In the genomic region with DNA sequence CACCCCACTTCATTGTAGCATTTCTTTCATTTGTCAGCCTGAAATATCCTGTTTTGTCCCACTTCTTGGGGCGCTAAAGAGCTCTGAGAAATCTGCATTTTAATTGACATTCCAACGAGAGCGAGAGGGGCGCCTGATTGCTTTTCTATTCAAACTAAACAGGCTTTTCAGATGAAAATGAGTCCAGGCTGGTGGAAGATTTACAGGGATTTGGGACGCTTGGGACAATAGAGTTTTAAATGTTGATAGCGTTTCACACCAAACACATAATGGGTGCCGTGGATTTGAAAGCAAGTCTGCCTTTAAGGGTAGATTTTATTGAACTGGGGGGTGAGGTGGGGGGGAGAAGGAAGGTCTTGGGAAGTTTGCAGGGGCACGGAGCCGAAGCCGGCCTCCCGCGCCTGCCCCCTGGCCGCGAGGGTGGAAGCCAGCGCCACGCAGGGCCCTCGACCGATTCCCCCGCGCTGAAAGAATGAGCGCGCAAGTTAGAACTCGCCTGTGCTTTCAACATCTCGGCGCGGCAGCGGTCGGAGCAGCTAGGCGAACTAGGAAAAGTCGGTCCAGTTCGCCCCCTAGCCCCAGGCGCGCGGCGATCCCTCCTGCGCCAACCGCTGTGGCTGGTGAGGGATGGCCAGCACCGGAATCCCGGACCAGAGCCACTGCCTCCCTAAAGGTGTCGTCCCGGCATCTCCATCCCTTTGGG, we compare ENCODE assay signal across 8 mouse cellular contexts.
DNase-seq lines count a peak whose midpoint lies in the region; ATAC-seq and TF ChIP-seq lines count a peak whose summit lies in the region.

No protein-coding gene starts in this region.

- peak; percentile 78 for DNase-seq in 3T3-L1 (ENCODE audit: low read depth, low spot score)
- DNase-seq in ZHBTc4 (ENCODE audit: low read depth, low spot score) = peak; percentile 84
- DNase-seq in c-Kit-positive CD71-positive TER-119-positive erythroid progenitor cells, embryonic 14.5 days (ENCODE audit: low spot score) = no peak

- no peaks in the 10 kb centered on the region for H3K9me3 ChIP-seq in forebrain, embryonic 12.5 days
- no peaks in the 10 kb centered on the region for H3K9me3 ChIP-seq in hindbrain, embryonic 15.5 days
- H3K9me3 ChIP-seq in limb, embryonic 12.5 days = no peaks in the 10 kb centered on the region
- H3K9me3 ChIP-seq in midbrain, embryonic 13.5 days = no peaks in the 10 kb centered on the region

- peak overlapping the region; percentile 91 for H3K9ac ChIP-seq in forebrain, embryonic 12.5 days
- H3K9ac ChIP-seq in hindbrain, embryonic 15.5 days = peak overlapping the region; percentile 66
- peak overlapping the region; percentile 95 for H3K9ac ChIP-seq in limb, embryonic 12.5 days (replicated peaks)
- H3K9ac ChIP-seq in midbrain, embryonic 13.5 days (replicated peaks) = peak overlapping the region; percentile 89

- H3K27ac ChIP-seq in forebrain, embryonic 12.5 days = peak overlapping the region; percentile 94
- H3K27ac ChIP-seq in hindbrain, embryonic 15.5 days (replicated peaks) = peak overlapping the region; percentile 84
- peak overlapping the region; percentile 96 for H3K27ac ChIP-seq in limb, embryonic 12.5 days
- peak overlapping the region; percentile 86 for H3K27ac ChIP-seq in midbrain, embryonic 13.5 days
- no peak overlapping the region for H3K27ac ChIP-seq in testis, adult 2 months (ENCODE audit: control insufficient read depth, insufficient read depth, low read depth, low read length)

- no peak for TF ChIP-seq CTCF in testis, adult 2 months (IDR thresholded peaks at IDR 0.05; ENCODE audit: control insufficient read depth, insufficient read depth, insufficient replicate concordance, low read depth, low read length)

- H3K4me3 ChIP-seq in forebrain, embryonic 12.5 days (replicated peaks) = peak overlapping the region; percentile 84
- H3K4me3 ChIP-seq in hindbrain, embryonic 15.5 days = peak overlapping the region; percentile 59
- H3K4me3 ChIP-seq in limb, embryonic 12.5 days (replicated peaks) = peak overlapping the region; percentile 85
- H3K4me3 ChIP-seq in midbrain, embryonic 13.5 days (replicated peaks) = peak overlapping the region; percentile 70
- peak overlapping the region; percentile 83 for H3K4me3 ChIP-seq in testis, adult 2 months (ENCODE audit: control insufficient read depth, low read depth, low read length)

- peak overlapping the region; percentile 75 for H3K4me2 ChIP-seq in forebrain, embryonic 12.5 days
- H3K4me2 ChIP-seq in hindbrain, embryonic 15.5 days = peak overlapping the region; percentile 94
- peak overlapping the region; percentile 75 for H3K4me2 ChIP-seq in limb, embryonic 12.5 days
- peak overlapping the region; percentile 89 for H3K4me2 ChIP-seq in midbrain, embryonic 13.5 days (replicated peaks)

- H3K36me3 ChIP-seq in forebrain, embryonic 12.5 days (replicated peaks) = peaks cover 12% of the 10 kb centered on the region; the same call in 1 of the 2 replicates
- no peaks in the 10 kb centered on the region for H3K36me3 ChIP-seq in hindbrain, embryonic 15.5 days
- H3K36me3 ChIP-seq in limb, embryonic 12.5 days = peaks cover 17% of the 10 kb centered on the region
- no peaks in the 10 kb centered on the region for H3K36me3 ChIP-seq in midbrain, embryonic 13.5 days
- no peaks in the 10 kb centered on the region for H3K36me3 ChIP-seq in testis, adult 2 months (ENCODE audit: control insufficient read depth, insufficient read depth, low read length)

- H3K4me1 ChIP-seq in forebrain, embryonic 12.5 days = peaks cover 80% of the 10 kb centered on the region
- H3K4me1 ChIP-seq in hindbrain, embryonic 15.5 days (replicated peaks) = peaks cover 70% of the 10 kb centered on the region
- peaks cover 63% of the 10 kb centered on the region for H3K4me1 ChIP-seq in limb, embryonic 12.5 days (replicated peaks)
- H3K4me1 ChIP-seq in midbrain, embryonic 13.5 days (replicated peaks) = peaks cover 88% of the 10 kb centered on the region
- peaks cover 24% of the 10 kb centered on the region for H3K4me1 ChIP-seq in testis, adult 2 months (ENCODE audit: control insufficient read depth, insufficient read depth, low read length)

- peaks cover 24% of the 10 kb centered on the region for H3K27me3 ChIP-seq in forebrain, embryonic 12.5 days
- H3K27me3 ChIP-seq in hindbrain, embryonic 15.5 days = no peaks in the 10 kb centered on the region; the same call in 1 of the 2 replicates
- H3K27me3 ChIP-seq in limb, embryonic 12.5 days = peaks cover 16% of the 10 kb centered on the region
- H3K27me3 ChIP-seq in midbrain, embryonic 13.5 days = no peaks in the 10 kb centered on the region
- H3K27me3 ChIP-seq in testis, adult 2 months (ENCODE audit: control insufficient read depth, insufficient read depth, low read length) = no peaks in the 10 kb centered on the region

- WGBS in forebrain, embryonic 12.5 days = under 1% methylated on average over 41 of the region's 41 CpGs
- under 1% methylated on average over 41 of the region's 41 CpGs for WGBS in hindbrain, embryonic 15.5 days
- WGBS in limb, embryonic 12.5 days = under 1% methylated on average over 41 of the region's 41 CpGs
- WGBS in midbrain, embryonic 13.5 days = under 1% methylated on average over 41 of the region's 41 CpGs

- no peak for TF ChIP-seq POLR2A in testis, adult 2 months (IDR thresholded peaks at IDR 0.05; ENCODE audit: control insufficient read depth, low read depth, low read length)

- peak; percentile 31 for ATAC-seq in forebrain, embryonic 12.5 days (ENCODE audit: low FRiP score)
- ATAC-seq in hindbrain, embryonic 15.5 days (ENCODE audit: low FRiP score, low read depth) = peak; percentile 28; the same call in 1 of the 2 replicates
- no peak for ATAC-seq in limb, embryonic 12.5 days (ENCODE audit: insufficient number of reproducible peaks, insufficient read depth, low FRiP score, low TSS enrichment, low read depth)
- peak; percentile 8; the same call in 1 of the 2 replicates for ATAC-seq in midbrain, embryonic 13.5 days
